Mouse (Mus musculus) E14TG2a.4 (cell line): ENCODE results near the gene Rxrb.

ENCODE experiments used
- H3K27me3 ChIP-seq: 2 replicates; pipeline ENCODE4 v1.6.1; 2014; ENCODE audit warnings: low read length, control low read depth; ENCODE audit not compliant: insufficient read depth
- H3K36me3 ChIP-seq: 2 replicates; pipeline ENCODE4 v1.6.1; 2014; ENCODE audit warnings: low read length, control low read depth; ENCODE audit not compliant: insufficient read depth
- H3K4me1 ChIP-seq: replicated peaks from 2 replicates; pipeline ENCODE4 v1.6.1; 2014; ENCODE audit warnings: low read depth, low read length, control low read depth
- H3K4me3 ChIP-seq: replicated peaks from 2 replicates; pipeline ENCODE4 v1.5.1; 2014; ENCODE audit warnings: mild to moderate bottlenecking, low read length
- H3K9me3 ChIP-seq: 2 replicates; pipeline ENCODE4 v1.6.1; 2014; ENCODE audit warnings: low read length, control low read depth
- CTCF ChIP-seq: conservative IDR thresholded peaks from 2 replicates; pipeline ENCODE4 v1.5.1; 2014; ENCODE audit warnings: low read length
- NANOG ChIP-seq: IDR thresholded peaks from 2 replicates; pipeline ENCODE4 v1.6.1; 2014; ENCODE audit warnings: borderline replicate concordance, low read length, mixed read lengths
- POU5F1 ChIP-seq: IDR thresholded peaks from 2 replicates; pipeline ENCODE4 v1.6.1; 2014; ENCODE audit warnings: low read length, borderline replicate concordance

Rxrb gene

GRCm38 (mm10) chr17:34028501-34029149, 3.0 kb upstream of the Rxrb start:
- Histone ChIP-seq H3K4me3 (peak overlapping the region; percentile 92; the same call in 1 of the 2 replicates), H3K36me3 (peaks cover 37% of the 10 kb centered on the region), H3K4me1 (peaks cover 73% of the 10 kb centered on the region), H3K27me3 (peaks cover 17% of the 10 kb centered on the region), H3K9me3 (no peaks in the 10 kb centered on the region)
- no peak for TF ChIP-seq POU5F1
- no peak for TF ChIP-seq CTCF
- no peak for TF ChIP-seq NANOG

DNA sequence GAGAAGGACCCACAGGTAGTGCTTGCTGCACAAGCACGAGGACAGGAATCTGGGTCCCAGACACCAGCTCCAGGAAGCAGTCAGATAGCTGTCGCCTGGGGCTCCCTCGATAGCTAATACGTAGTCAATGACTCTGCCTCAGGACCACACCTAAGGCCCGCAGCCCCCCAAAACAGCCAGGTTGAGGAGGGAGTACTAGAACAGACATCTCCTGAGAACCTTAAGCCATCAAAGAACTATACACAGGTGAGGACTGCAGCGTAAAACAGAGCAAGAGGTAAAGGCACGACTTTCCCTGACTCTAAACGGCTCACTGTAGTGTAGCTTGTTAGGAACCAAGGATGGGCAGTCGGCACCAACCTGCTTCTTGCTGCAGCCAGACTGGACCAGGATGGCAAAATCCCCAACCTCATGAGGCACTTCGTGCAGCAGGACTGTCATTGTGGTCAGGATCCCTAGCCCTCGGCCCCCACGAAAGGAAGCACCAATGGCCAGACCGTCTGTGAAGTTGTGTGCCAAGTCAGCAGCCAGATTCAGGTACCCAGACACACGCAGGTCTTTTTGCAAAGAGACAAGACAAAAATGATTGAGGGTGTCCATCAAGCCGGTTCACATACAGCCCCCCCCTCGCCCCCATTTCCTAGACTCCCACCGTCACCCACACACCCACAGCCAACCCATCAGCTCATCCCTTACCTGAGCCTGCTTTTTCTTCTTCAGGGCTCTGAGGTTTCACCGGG, 2.3 kb upstream of the Rxrb start:
- no peak for TF ChIP-seq NANOG
- TF ChIP-seq POU5F1: no peak
- no peak for TF ChIP-seq CTCF
- peak overlapping the region; percentile 99 for H3K4me3 ChIP-seq
- H3K4me1 ChIP-seq: peaks cover 75% of the 10 kb centered on the region
- H3K9me3 ChIP-seq: no peaks in the 10 kb centered on the region
- peaks cover 17% of the 10 kb centered on the region for H3K27me3 ChIP-seq
- peaks cover 43% of the 10 kb centered on the region for H3K36me3 ChIP-seq

DNA sequence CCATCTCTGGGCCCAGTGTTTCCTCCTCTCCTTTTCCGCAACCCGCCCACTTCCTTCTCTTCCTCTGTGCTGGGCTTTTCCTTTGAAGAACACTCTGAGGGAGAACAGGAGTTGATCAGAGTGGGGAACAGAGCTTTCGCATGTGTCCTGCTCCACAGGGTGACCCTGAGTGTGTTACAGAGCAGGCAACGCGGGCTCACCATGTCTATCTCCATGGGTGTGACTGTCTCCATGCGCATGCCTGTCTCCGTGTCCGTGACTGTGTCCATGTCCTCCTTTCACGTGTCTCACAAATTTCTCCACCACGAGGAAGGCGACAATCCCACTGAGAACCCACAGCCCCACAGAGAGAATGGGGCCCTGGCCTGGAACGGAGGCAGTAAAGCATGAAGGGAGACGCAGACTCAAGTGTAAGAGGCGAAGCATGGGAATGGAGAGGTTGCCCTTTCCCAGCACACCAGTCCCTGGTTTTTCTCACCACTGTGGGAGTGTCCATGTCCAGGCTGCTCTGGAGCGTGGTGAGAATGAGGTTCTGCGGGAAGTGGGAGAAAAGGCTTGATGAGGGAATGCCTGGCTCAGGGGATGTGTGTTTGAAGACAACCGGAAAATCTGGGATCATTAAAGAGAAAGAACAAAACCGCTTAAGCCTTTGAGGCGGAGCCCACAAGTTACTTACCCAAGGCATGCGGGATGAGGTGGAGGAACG, 1.6 kb upstream of the Rxrb start:
- no peaks in the 10 kb centered on the region for H3K9me3 ChIP-seq

DNA sequence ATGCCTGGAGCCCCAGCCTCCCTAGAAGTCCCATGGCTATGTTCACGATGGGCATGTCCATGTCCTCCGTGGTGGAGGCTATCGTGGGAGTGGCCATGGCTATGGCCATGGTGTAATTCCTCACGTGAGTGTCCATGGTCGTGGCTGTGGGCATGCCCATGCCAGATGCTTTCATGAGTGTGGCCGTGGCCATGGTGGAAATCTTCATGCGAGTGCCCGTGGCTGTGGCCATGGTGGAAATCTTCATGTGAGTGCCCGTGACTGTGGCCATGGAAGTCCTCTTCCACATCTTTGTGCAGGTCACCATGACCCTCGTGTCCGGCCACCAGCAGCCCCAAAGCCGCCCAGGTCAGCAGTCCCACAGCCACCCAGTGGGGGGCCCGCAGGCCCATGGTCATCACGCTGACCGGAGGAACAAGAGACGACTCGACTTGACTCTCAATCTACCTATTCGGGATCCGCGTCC, 718 bp upstream of the Rxrb start:
- Histone ChIP-seq H3K4me3 (peak overlapping the region; percentile 99), H3K9me3 (no peaks in the 10 kb centered on the region)
- TF ChIP-seq CTCF (no peak), NANOG (no peak), POU5F1 (no peak)

More for the DNA sequence above, 1.6 kb upstream of the Rxrb start:
- H3K4me3 ChIP-seq: peak overlapping the region; percentile 99
- no peak for TF ChIP-seq POU5F1
- peaks cover 51% of the 10 kb centered on the region for H3K36me3 ChIP-seq
- peaks cover 76% of the 10 kb centered on the region for H3K4me1 ChIP-seq
- H3K27me3 ChIP-seq: peaks cover 17% of the 10 kb centered on the region

GRCm38 (mm10) chr17:34032174-34032632, 591 bp downstream of the Rxrb start:
- peaks cover 72% of the 10 kb centered on the region for H3K36me3 ChIP-seq
- no peak for TF ChIP-seq POU5F1
- TF ChIP-seq CTCF: no peak
- no peak for TF ChIP-seq NANOG
- no peaks in the 10 kb centered on the region for H3K9me3 ChIP-seq

More for the DNA sequence above, 718 bp upstream of the Rxrb start:
- peaks cover 72% of the 10 kb centered on the region for H3K4me1 ChIP-seq
- peaks cover 10% of the 10 kb centered on the region for H3K27me3 ChIP-seq
- H3K36me3 ChIP-seq: peaks cover 59% of the 10 kb centered on the region

GRCm38 (mm10) chr17:34032806-34033205, 1.2 kb downstream of the Rxrb start:
- H3K4me3 ChIP-seq: peak overlapping the region; percentile 99
- TF ChIP-seq POU5F1 (no peak), CTCF (no peak), NANOG (no peak)
- H3K4me1 ChIP-seq: peaks cover 69% of the 10 kb centered on the region
- no peaks in the 10 kb centered on the region for H3K27me3 ChIP-seq
- no peaks in the 10 kb centered on the region for H3K9me3 ChIP-seq
- H3K36me3 ChIP-seq: peaks cover 78% of the 10 kb centered on the region

More at GRCm38 (mm10) chr17:34032174-34032632, 591 bp downstream of the Rxrb start:
- Histone ChIP-seq H3K4me1 (peaks cover 71% of the 10 kb centered on the region), H3K27me3 (no peaks in the 10 kb centered on the region), H3K4me3 (peak overlapping the region; percentile 99)

GRCm38 (mm10) chr17:34033441-34033840, 1.8 kb downstream of the Rxrb start:
- H3K4me1 ChIP-seq: peaks cover 70% of the 10 kb centered on the region
- H3K27me3 ChIP-seq: no peaks in the 10 kb centered on the region
- no peak for TF ChIP-seq POU5F1
- no peak for TF ChIP-seq CTCF
- TF ChIP-seq NANOG: no peak
- 0 out of 2 replicates have a peak overlapping the region, but pooled peaks have one; percentile 99 for H3K4me3 ChIP-seq
- H3K36me3 ChIP-seq: peaks cover 80% of the 10 kb centered on the region
- no peaks in the 10 kb centered on the region for H3K9me3 ChIP-seq

DNA sequence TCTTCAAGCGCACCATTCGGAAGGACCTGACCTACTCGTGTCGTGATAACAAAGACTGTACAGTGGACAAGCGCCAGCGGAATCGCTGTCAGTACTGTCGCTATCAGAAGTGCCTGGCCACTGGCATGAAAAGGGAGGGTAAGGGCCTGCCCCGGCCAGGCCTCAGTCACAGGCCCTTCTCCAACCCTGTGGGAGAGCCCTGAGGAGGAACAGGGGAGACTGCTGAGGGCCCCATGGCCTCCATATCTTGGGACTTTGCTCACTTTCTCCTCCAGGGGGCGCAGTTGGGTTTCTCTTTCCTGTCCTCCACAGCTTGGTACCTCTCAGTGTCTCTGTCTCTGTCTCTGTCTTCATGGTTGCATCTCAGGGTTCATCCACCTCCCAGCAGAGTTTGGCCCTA, 2.5 kb downstream of the Rxrb start:
- no peaks in the 10 kb centered on the region for H3K9me3 ChIP-seq
- H3K4me1 ChIP-seq: peaks cover 70% of the 10 kb centered on the region
- peaks cover 5% of the 10 kb centered on the region for H3K27me3 ChIP-seq
- H3K36me3 ChIP-seq: peaks cover 74% of the 10 kb centered on the region
- no peak overlapping the region for H3K4me3 ChIP-seq
- TF ChIP-seq CTCF: peak; percentile 79
- no peak for TF ChIP-seq POU5F1
